Mouse (Mus musculus) olfactory bulb, adult 2 months (tissue): ENCODE data around the gene Parl. TPM values are rescaled to one million over a fixed set of nuclear protein-coding genes. Genes with fewer than 3 reads are reported as not detected.

Experiments
- H3K27ac ChIP-seq: fragments of 200-500 bp; 2 replicates; pipeline ENCODE4 v1.5.1; 2012; ENCODE audit warnings: low read depth, low read length; ENCODE audit not compliant: insufficient read depth
- H3K4me1 ChIP-seq: fragments of 200-500 bp; 2 replicates; pipeline ENCODE4 v1.6.1; 2012; ENCODE audit warnings: low read length; ENCODE audit not compliant: control insufficient read depth, insufficient read depth
- H3K4me3 ChIP-seq: fragments of 200-500 bp; 2 replicates; pipeline ENCODE4 v1.5.1; 2012; ENCODE audit warnings: mild to moderate bottlenecking, low read depth, low read length, moderate library complexity; ENCODE audit not compliant: insufficient read depth
- CTCF ChIP-seq: fragments of 200-500 bp; IDR thresholded peaks from 2 replicates; pipeline ENCODE4 v1.5.1; 2012; ENCODE audit warnings: low read depth, mild to moderate bottlenecking, low read length, moderate library complexity; ENCODE audit not compliant: insufficient read depth
- POLR2A ChIP-seq: fragments of 200-500 bp; IDR thresholded peaks from 2 replicates; pipeline ENCODE4 v1.6.1; 2012; ENCODE audit warnings: mild to moderate bottlenecking, low read depth, low read length, moderate library complexity; ENCODE audit not compliant: insufficient read depth
- WGBS: fragments of 180-500 bp; shearing (Covaris S2); methylation state at CpG from one replicate; pipeline ENCODE4 v1.1.7; 2018; 5-methylcytosine and 5-hydroxymethylcytosine counted together
- polyA plus RNA-seq: library from polyadenylated mRNA; stranded (reverse); fragments of >200 nt; gene quantifications from 2 replicates; pipeline ENCODE4 v1.2.4, GENCODE M21; 2012; ENCODE audit warnings: low replicate concordance; ENCODE audit not compliant: missing spikeins, insufficient read depth, insufficient read length

The Parl gene
- polyA plus RNA-seq = not detected in 2 replicates

DNA sequence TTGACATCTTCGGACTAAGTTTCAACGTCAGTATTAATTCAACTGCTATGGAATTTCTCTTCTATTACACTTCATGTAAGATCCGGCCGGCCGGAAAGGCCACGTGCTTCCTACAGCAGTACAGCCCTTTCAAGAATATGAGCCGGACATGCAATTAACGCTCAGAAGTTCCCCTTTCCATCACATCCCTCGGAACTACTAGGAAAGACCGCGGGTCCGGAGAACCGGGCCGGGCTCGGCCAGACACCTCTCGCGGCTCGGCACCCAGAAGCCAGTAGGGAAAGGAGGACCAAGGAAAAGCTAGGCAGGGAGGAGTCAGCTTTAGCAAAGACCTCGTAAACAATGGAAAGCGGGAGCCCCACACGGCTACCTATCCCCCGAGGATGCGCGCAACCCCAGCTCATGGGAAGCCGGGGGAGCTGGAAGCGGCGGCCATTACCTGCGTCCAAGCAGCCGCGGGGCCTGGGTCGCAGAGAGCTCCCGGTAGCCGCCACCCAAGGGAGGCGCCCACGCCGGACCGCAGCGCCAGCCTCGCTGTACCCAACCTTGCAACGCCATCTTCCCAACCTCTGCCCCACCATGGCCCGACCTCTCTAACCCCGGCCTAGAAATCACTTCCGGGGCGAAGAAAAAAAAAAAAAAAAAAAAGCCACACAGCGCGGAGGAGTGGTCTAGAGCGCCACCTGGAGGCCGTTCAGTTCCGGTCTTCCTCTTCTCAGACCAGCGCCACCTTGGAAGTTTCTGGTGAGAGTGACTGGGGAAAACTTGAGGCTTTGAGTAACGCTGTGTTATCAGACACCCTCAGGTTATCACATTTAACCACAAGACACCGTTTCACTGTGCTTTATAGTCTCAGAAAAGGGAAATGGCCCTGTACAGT, at the start of gene Parl:
TSS of gene Parl (minus strand) at position 618 of the 880 bp plus-strand sequence.
- under 1% methylated on average over 52 of the region's 52 CpGs for WGBS
- Histone ChIP-seq H3K4me1 (no peaks in the 10 kb centered on the region), H3K4me3 (peak within 1 kb of the TSS; percentile 95), H3K27ac (peak within 1 kb of the TSS; percentile 58)
- TF ChIP-seq POLR2A (peak; percentile 66), CTCF (peak; percentile 75)

DNA sequence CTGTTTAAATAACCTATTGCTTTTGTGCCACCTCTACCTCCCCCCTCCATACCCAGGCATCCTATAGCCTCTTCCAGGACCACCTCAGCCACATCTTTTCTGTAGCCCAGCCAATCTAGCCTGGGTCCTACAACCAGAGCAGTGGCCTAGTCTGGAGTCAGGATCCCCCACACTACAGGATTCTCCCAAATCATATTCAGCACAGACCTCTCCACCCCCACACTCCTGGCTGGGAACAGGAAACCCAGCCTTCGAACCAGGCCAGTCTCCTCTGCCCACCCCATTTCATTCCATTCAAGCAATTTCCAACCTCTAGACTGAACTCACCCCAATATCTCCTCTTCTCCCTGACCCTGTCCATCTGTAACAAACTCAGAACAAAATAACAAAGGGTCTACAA, 43.3 kb upstream of the Parl start:
- 76% methylated on average over 1 of the region's 1 CpGs for WGBS
- Histone ChIP-seq H3K4me3 (no peak overlapping the region), H3K4me1 (no peaks in the 10 kb centered on the region), H3K27ac (no peak overlapping the region)
- no peak for TF ChIP-seq POLR2A
- no peak for TF ChIP-seq CTCF

DNA sequence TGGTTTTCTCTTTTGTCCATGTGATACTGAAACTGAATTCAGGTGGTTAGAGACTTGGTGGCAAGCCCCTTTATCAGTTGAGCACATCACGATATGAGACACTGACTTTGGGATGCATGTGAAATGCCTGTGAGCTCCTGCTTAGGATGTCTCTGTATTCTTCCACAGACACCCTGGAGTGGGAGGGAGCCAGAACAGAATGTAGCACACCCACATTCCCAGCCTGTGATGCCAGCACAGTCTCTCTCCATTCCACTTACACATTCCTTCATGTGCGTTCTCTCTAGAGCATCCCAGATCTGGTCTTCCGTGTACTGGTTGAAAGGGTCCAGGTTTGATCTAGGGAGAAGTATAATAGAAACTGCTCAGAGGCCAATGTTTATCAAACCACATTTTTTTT, 36.4 kb upstream of the Parl start:
- TF ChIP-seq POLR2A (no peak), CTCF (no peak)
- H3K4me3 ChIP-seq = no peak overlapping the region
- no peak overlapping the region for H3K27ac ChIP-seq
- 84% methylated on average over 3 of the region's 3 CpGs for WGBS
- H3K4me1 ChIP-seq = no peaks in the 10 kb centered on the region

DNA sequence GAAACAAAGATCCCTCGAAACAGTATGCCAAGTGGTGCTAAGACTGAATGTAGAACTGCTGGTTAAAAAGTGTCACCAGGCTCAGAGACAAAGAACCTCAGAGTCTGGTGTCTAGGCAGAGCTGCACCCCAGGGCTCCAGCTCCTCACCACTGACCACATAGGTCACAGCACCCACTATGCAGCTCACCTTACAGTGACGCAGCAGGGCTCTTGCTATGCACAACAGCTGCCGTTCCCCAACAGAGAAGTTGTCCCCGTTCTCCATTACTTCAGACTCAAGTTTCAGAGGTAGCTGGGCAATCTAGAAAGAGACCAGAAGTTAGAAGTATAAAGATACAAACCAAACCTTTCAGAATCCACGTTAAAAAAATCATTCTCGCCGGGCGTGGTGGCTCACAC, 32.7 kb upstream of the Parl start:
- Histone ChIP-seq H3K27ac (no peak overlapping the region), H3K4me1 (no peaks in the 10 kb centered on the region), H3K4me3 (no peak overlapping the region)
- 91% methylated on average over 8 of the region's 8 CpGs for WGBS
- TF ChIP-seq POLR2A (no peak), CTCF (no peak)

DNA sequence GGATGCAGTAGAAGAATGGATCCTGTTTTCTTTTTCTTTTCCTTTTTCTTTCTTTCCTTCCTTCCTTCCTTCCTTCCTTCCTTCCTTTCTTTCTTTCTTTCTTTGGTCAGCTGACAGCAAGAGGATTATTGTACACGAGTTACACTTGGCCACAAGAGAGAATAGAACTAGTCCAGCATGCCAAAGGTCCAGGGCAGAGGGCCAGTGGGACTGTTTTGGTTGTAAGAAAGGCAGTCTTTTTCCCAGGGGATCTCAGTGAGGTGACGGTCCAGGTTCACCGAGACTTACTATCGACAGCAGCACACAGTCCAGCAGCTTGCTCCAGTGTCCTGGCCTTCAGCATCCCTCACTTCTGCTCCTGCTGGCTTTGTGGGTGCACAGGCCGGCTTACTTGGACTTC, 26.1 kb upstream of the Parl start:
- Histone ChIP-seq H3K27ac (no peak overlapping the region), H3K4me3 (no peak overlapping the region), H3K4me1 (no peaks in the 10 kb centered on the region)
- 47% methylated on average over 5 of the region's 5 CpGs for WGBS
- no peak for TF ChIP-seq POLR2A
- TF ChIP-seq CTCF = no peak

DNA sequence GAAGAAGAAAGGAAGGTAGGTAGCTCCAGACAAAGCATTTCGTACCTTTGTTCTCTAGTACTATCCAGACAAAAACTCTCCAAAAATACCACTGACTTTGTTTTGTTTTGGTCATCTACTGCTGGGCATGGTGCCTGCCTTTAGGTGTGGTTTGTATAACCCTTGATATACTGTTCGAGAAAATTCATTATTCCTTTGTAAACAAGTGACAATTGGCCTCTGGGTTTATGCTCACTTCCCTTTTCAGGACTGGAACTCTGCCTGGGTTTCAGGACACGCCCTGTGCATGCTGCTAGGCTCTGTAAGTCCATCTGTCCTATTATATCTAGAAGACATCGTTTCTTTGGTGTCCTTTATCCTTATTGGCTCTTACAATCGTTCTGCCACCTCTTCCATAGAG, 23.1 kb upstream of the Parl start, which contains the start of gene Cyp2ab1:
TSS of gene Cyp2ab1 (minus strand) at position 119 of the 400 bp plus-strand sequence.
- no peaks in the 10 kb centered on the region for H3K4me1 ChIP-seq
- TF ChIP-seq POLR2A (no peak), CTCF (no peak)
- 51% methylated on average over 5 of the region's 5 CpGs for WGBS
- no peak within 1 kb of the TSS for H3K27ac ChIP-seq
- no peak within 1 kb of the TSS for H3K4me3 ChIP-seq

DNA sequence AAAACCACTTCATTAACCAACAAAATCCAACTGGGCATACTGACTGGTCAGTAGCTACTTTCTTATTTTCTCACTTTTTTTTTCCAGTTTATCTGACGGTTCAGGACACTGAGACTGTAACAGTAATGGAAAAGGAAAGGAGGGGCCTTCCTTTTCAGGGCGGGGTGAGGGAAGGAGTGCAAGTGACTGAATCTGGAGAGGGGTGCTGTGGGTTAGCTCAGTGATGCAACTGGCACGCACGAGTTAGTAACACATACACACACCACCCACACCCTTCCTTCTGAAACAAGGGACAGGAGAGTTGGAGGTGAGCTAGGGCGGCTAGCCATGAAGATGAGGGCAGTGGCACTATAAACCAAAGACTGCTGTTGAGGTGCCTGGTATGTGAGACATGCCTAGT, 21.7 kb upstream of the Parl start:
- Histone ChIP-seq H3K27ac (no peak overlapping the region), H3K4me3 (no peak overlapping the region), H3K4me1 (no peaks in the 10 kb centered on the region)
- no peak for TF ChIP-seq CTCF
- TF ChIP-seq POLR2A = no peak
- WGBS = 69% methylated on average over 5 of the region's 5 CpGs

DNA sequence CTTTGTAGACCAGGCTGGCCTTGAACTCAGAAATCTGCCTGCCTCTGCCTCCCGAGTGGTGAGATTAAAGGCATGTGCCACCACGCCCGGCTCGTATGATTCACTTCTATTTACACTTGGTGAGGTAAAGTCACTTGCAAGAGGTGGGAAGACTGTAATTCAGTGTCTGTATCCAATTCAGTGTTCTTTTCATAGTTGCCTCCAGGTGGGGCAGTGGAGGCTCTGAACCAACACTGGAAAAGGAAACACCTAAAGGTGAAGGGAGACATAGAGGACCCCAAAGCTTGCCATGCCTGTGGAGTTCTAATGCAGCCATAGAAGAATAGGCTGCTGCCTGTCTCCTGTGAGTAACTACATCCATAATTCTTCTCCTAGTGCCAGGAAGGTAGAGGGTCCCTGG, 20.1 kb upstream of the Parl start:
- H3K27ac ChIP-seq = no peak overlapping the region
- H3K4me3 ChIP-seq = no peak overlapping the region
- WGBS = 90% methylated on average over 4 of the region's 4 CpGs
- no peaks in the 10 kb centered on the region for H3K4me1 ChIP-seq
- no peak for TF ChIP-seq CTCF
- no peak for TF ChIP-seq POLR2A

DNA sequence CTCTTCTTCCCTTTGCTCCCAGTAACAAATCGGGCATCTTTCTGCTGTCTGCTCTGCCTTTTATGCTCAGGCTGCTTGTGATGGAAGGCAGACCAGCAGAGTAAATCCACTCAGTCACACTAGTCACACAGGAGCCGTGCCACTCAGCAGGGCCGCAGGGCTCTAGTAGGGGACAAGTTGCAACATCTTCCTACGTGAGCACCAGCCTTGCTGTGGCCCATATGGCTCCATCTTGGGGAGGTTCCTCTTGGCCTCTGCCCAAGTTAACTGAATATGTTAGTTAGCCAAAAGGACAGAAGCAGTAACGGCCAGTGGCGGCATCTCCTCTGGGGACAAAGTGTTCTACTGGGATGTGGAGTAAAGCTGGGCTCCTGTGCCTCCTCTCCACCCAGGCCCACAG, 14.6 kb upstream of the Parl start:
- Histone ChIP-seq H3K27ac (no peak overlapping the region), H3K4me3 (no peak overlapping the region), H3K4me1 (no peaks in the 10 kb centered on the region)
- WGBS = 84% methylated on average over 6 of the region's 6 CpGs
- TF ChIP-seq CTCF (no peak), POLR2A (no peak)
